Mouse (Mus musculus) ES-E14 (cell line): ENCODE measurements at regions not wholly inside any gene's neighbourhood (a gene's known extent, or its start where the extent isn't known, plus 50 kb on each side); places are given as distances from the start of the nearest gene placed in this dataset.

ENCODE experiments used
- CHD2 ChIP-seq: IDR thresholded peaks from 2 replicates; pipeline ENCODE4 v1.6.1; 2014; ENCODE audit warnings: mild to moderate bottlenecking, low read depth, low read length, inconsistent platforms
- HCFC1 ChIP-seq: IDR thresholded peaks from 2 replicates; pipeline ENCODE4 v1.6.1; 2012; ENCODE audit warnings: low read length, inconsistent platforms, borderline replicate concordance; ENCODE audit not compliant: insufficient read depth
- ZNF384 ChIP-seq: IDR thresholded peaks from 2 replicates; pipeline ENCODE4 v1.6.1; 2012; ENCODE audit warnings: low read depth, low read length, inconsistent platforms

DNA sequence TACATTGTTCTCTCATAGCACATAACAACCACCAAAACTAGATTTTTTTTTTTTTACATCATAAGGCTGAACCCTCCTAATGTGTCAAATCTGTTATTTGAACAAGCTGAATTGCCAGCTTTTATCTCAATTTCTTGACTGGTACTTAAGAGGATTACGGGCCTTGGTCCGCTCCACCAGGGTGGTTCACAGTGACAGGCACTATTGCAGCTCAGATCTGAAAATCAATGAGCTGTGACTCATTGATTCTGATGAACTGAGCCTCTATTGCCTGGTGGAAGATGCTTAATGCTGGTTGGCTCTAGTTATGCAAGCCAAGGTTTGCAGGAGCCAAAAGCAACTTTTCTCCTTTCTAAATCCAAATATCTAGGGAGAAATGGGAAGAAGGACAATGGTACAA, 269.2 kb upstream of the Ednrb start:
- TF ChIP-seq ZNF384: no peak
- no peak for TF ChIP-seq HCFC1
- no peak for TF ChIP-seq CHD2
